Mouse (Mus musculus): ENCODE data around the gene Arap1.

- TF ChIP-seq CTCF (IDR thresholded peaks at IDR 0.05; ENCODE audit: extremely low read depth, insufficient read depth, insufficient read length, insufficient replicate concordance): no peak
- TF ChIP-seq POLR2A (IDR thresholded peaks at IDR 0.05; ENCODE audit: low read depth, low read length): no peak
Observed at GRCm38 (mm10) chr7:101414661-101415511, 67.0 kb downstream of the Arap1 start.
